Mouse (Mus musculus): Measurements from ENCODE around the gene Rsrp1. TPM values are rescaled to one million over a fixed set of nuclear protein-coding genes. Genes with fewer than 3 reads are reported as not detected.

Rsrp1 gene
- polyA plus RNA-seq, 1 experiment from 2014 or later = 559 TPM

- under 1% methylated on average over 75 of the region's 75 CpGs for WGBS
- ATAC-seq (replicated peaks) = peak; percentile 53
- H3K9ac ChIP-seq = peak overlapping the region; percentile 87
- peaks cover 33% of the 10 kb centered on the region for H3K36me3 ChIP-seq (replicated peaks)
- H3K9me3 ChIP-seq = no peaks in the 10 kb centered on the region
- H3K27me3 ChIP-seq (replicated peaks) = no peaks in the 10 kb centered on the region
- H3K27ac ChIP-seq = peak overlapping the region; percentile 93
- peaks cover 31% of the 10 kb centered on the region for H3K4me1 ChIP-seq
- peak overlapping the region; percentile 68 for H3K4me3 ChIP-seq
- peak overlapping the region; percentile 87 for H3K4me2 ChIP-seq
Observed at GRCm38 (mm10) chr4:134924019-134924741, 788 bp downstream of the Rsrp1 start.

GRCm38 (mm10) chr4:134925206-134925605 lies 1.8 kb downstream of the Rsrp1 start:
- Histone ChIP-seq H3K4me1 (peaks cover 33% of the 10 kb centered on the region), H3K27me3 (replicated peaks) (no peaks in the 10 kb centered on the region), H3K36me3 (replicated peaks) (peaks cover 33% of the 10 kb centered on the region), H3K9ac (peak overlapping the region; percentile 22; the same call in 1 of the 2 replicates), H3K4me3 (peak overlapping the region; percentile 68), H3K27ac (no peak overlapping the region), H3K4me2 (peak overlapping the region; percentile 87), H3K9me3 (no peaks in the 10 kb centered on the region)
- no peak for ATAC-seq (replicated peaks)
- 82% methylated on average over 8 of the region's 8 CpGs for WGBS

GRCm38 (mm10) chr4:134927815-134928463 lies 4.5 kb downstream of the Rsrp1 start:
- peaks cover 35% of the 10 kb centered on the region for H3K36me3 ChIP-seq (replicated peaks)
- WGBS = 68% methylated on average over 5 of the region's 5 CpGs

GRCm38 (mm10) chr4:134928464-134928836 lies 5.1 kb downstream of the Rsrp1 start:
- ATAC-seq (replicated peaks) = no peak
- Histone ChIP-seq H3K27ac (no peak overlapping the region), H3K9ac (no peak overlapping the region), H3K4me2 (no peak overlapping the region), H3K27me3 (replicated peaks) (no peaks in the 10 kb centered on the region), H3K4me3 (no peak overlapping the region), H3K4me1 (peaks cover 42% of the 10 kb centered on the region), H3K9me3 (no peaks in the 10 kb centered on the region), H3K36me3 (replicated peaks) (peaks cover 40% of the 10 kb centered on the region)
- WGBS = 74% methylated on average over 1 of the region's 1 CpGs

More at GRCm38 (mm10) chr4:134927815-134928463, 4.5 kb downstream of the Rsrp1 start:
- peaks cover 42% of the 10 kb centered on the region for H3K4me1 ChIP-seq
- H3K27ac ChIP-seq = no peak overlapping the region
- no peak overlapping the region for H3K9ac ChIP-seq
- ATAC-seq (replicated peaks) = no peak
- H3K4me3 ChIP-seq = no peak overlapping the region
- H3K27me3 ChIP-seq (replicated peaks) = no peaks in the 10 kb centered on the region
- H3K9me3 ChIP-seq = no peaks in the 10 kb centered on the region
- H3K4me2 ChIP-seq = no peak overlapping the region

DNA sequence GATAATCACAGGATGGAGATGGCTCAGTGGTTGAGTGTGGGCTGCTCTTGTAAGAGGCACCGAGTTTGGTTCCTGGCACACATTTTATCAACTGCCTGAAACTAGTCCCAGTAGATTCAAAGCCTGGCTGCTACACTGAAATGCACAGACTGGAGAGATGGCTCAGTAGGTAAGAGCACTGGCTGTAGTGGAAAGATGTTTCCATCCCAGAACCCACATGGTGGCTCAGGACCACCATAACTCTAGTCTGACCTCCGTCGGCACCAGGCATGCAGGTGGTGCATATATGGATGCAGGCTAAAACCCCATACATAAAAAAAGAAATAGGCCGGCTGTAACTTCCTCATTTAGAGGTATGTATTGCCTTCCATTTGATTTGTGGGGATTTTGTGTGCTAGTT lies 6.1 kb downstream of the Rsrp1 start:
- Histone ChIP-seq H3K4me3 (no peak overlapping the region), H3K9ac (no peak overlapping the region), H3K4me1 (peaks cover 41% of the 10 kb centered on the region), H3K27ac (no peak overlapping the region), H3K4me2 (no peak overlapping the region), H3K27me3 (replicated peaks) (no peaks in the 10 kb centered on the region), H3K9me3 (no peaks in the 10 kb centered on the region), H3K36me3 (replicated peaks) (peaks cover 46% of the 10 kb centered on the region)
- no peak for ATAC-seq (replicated peaks)
- 82% methylated on average over 4 of the region's 4 CpGs for WGBS

DNA sequence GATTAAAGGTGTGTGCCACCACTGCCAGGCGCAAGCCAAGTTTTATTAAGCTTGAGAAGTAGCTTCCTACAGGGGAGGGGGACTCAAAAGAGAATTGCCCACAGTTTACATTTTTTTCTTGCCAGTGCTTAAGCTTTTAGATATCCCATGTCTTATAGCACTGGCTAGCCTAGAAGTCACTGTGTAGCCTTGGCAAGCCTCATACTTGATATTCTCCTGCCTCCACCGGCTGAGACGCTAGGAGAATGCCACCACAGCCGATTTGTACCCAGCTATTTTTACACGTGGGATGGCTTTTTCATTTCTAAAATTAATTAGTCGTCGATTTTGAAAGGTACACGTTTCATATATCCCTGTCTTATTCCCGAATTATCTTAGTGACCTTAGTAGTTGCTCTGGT lies 6.8 kb downstream of the Rsrp1 start:
- H3K4me2 ChIP-seq = peak overlapping the region; percentile 94
- peak overlapping the region; percentile 84 for H3K27ac ChIP-seq
- 0 out of 2 replicates have a peak, but pooled peaks have one; percentile 10 for ATAC-seq (replicated peaks)
- H3K27me3 ChIP-seq (replicated peaks) = no peaks in the 10 kb centered on the region
- peaks cover 50% of the 10 kb centered on the region for H3K36me3 ChIP-seq (replicated peaks)
- 27% methylated on average over 9 of the region's 9 CpGs for WGBS
- no peaks in the 10 kb centered on the region for H3K9me3 ChIP-seq
- peak overlapping the region; percentile 99 for H3K4me3 ChIP-seq
- H3K9ac ChIP-seq = no peak overlapping the region
- peaks cover 35% of the 10 kb centered on the region for H3K4me1 ChIP-seq

- ATAC-seq (replicated peaks) = peak; percentile 96
- Histone ChIP-seq H3K9me3 (no peaks in the 10 kb centered on the region), H3K4me2 (peak within 1 kb of the TSS; percentile 94), H3K27me3 (replicated peaks) (no peaks in the 10 kb centered on the region), H3K36me3 (replicated peaks) (peaks cover 50% of the 10 kb centered on the region), H3K4me1 (peaks cover 28% of the 10 kb centered on the region), H3K27ac (peak within 1 kb of the TSS; percentile 84), H3K4me3 (peak within 1 kb of the TSS; percentile 99), H3K9ac (peak within 1 kb of the TSS; percentile 81)
- WGBS = under 1% methylated on average over 68 of the region's 68 CpGs
Observed at GRCm38 (mm10) chr4:134930684-134931481, 7.5 kb downstream of the Rsrp1 start, which contains the start of gene Syf2. Syf2 (plus strand) TSS chr4:134930898.

DNA sequence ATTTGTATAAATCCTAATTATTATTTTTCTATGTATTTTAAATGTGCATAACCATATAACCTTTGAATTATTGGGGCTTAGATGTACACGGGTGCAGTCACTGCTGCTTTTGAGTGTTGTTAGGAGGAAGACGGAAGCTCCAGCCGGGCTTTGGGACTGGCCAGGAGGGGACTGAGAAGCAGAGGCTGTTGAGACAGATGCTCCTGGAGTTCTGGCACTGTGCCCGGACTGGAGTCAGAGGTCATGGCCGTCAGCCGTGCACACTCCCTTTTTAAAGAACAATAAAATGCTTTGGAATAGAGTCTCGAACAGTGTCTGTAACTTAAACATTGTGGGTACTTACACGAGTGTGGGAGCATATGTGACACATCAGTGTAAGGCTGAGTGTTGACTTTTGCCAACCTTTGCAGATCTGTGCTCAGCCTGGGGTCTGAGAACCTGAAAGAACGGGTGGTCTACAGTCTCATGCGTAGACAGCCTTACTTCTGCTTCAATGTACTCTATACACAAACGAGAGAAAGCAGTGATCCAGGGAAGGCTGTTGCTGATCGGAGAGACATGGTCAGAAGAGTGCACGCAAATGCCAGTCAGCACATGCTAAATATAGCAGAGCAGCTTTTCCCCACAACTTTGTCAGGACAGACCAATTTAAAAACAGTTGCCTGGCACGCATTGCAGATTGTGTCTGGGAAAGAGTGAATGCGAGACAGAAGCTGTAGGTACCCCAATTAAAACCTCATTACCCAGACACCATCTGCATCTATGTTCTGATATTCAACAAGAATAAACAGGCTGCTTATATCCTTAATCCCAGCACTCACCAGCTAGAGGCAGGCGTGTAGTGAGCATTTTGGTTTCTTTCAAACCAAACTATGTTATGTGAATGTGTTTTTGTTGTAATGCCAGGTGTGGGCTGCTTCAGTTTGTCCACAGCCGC lies 14.1 kb downstream of the Rsrp1 start:
- H3K27ac ChIP-seq = no peak overlapping the region
- peaks cover 38% of the 10 kb centered on the region for H3K36me3 ChIP-seq (replicated peaks)
- H3K4me2 ChIP-seq = no peak overlapping the region
- no peak overlapping the region for H3K9ac ChIP-seq
- no peak for ATAC-seq (replicated peaks)
- H3K27me3 ChIP-seq (replicated peaks) = peaks cover 7% of the 10 kb centered on the region
- WGBS = 61% methylated on average over 17 of the region's 17 CpGs
- no peak overlapping the region for H3K4me3 ChIP-seq
- no peaks in the 10 kb centered on the region for H3K4me1 ChIP-seq
- H3K9me3 ChIP-seq = no peaks in the 10 kb centered on the region

DNA sequence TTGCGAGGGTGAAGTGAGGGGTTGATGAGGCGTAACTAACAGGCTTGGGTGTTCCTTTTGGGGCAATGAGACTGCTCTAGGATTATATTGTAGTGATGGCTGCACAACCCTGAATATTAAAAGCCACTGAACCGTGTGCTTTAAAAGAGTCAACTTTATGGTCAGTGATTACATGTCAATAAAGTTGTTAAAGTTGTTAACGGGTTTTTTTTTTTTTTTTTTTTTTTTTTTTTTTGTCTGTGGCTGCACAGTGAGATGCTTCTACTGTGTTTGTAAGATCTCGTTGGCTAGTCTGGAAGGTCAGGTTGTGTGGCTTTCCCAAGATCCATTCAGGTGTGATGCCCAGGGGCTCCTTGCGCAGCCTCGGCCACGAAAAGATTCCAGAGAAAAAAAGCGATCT lies 16.5 kb downstream of the Rsrp1 start:
- peaks cover 10% of the 10 kb centered on the region for H3K27me3 ChIP-seq (replicated peaks)
- ATAC-seq (replicated peaks) = no peak
- no peak overlapping the region for H3K9ac ChIP-seq
- H3K4me1 ChIP-seq = peaks cover 5% of the 10 kb centered on the region
- no peaks in the 10 kb centered on the region for H3K9me3 ChIP-seq
- peaks cover 23% of the 10 kb centered on the region for H3K36me3 ChIP-seq (replicated peaks)
- WGBS = 55% methylated on average over 9 of the region's 9 CpGs
- no peak overlapping the region for H3K4me3 ChIP-seq
- H3K4me2 ChIP-seq = no peak overlapping the region
- no peak overlapping the region for H3K27ac ChIP-seq

DNA sequence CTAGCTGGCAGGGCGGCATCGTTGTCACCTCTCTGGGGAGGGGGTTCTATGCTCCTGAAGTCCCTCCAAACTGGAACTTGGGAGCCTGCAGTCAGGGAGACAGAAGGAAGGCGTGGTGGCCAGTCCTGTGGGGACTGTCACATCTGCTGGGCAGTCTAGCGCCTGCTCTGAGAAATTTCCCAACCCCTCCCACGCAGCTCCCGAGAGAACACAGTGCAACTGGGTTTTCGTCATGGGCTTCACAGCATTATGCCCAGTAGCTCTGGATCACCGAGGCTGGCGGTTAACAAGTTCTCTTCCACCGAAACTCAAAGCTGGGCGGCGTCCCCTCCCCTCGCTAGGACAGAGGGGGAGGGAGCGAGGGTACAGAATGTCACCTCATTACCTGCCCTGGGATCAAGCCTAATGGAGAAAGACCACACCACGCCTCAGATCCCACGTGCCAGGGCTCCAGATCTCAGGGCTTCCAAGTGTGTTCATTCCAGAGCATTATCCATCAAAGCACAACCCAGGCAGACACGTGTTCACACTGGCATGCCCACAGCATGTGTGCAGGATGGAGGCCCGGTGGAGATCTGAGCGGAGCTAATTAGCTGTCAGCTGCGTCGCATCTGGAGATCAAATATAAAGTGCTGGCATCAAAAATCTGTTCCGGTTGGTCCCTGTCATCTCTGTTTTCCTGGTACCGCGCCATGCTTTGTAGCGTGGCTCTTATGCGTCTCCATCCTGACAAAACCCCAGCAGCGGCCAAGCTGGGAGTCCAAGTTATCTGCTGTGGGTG lies 20.6 kb downstream of the Rsrp1 start:
- Histone ChIP-seq H3K27me3 (replicated peaks) (peaks cover 11% of the 10 kb centered on the region), H3K4me3 (no peak overlapping the region), H3K9ac (no peak overlapping the region), H3K4me1 (peaks cover 10% of the 10 kb centered on the region), H3K27ac (no peak overlapping the region), H3K36me3 (replicated peaks) (no peaks in the 10 kb centered on the region), H3K9me3 (no peaks in the 10 kb centered on the region), H3K4me2 (no peak overlapping the region)
- WGBS = 46% methylated on average over 27 of the region's 27 CpGs
- ATAC-seq (replicated peaks) = peak; percentile 65; the same call in 1 of the 2 replicates
